Mouse (Mus musculus): ENCODE results near the gene Tmem14a.

GRCm38 (mm10) chr1:21239911-21240898, 21.8 kb downstream of the Tmem14a start, which contains the start of gene Gsta3:
- TF ChIP-seq CTCF (conservative IDR thresholded peaks at IDR 0.05; ENCODE audit: low read length), result no peak
- TF ChIP-seq POU5F1 (IDR thresholded peaks at IDR 0.05; ENCODE audit: borderline replicate concordance, low read length), result no peak

All from E14TG2a.4 (cell line).